Comparison of ENCODE assay signal across 18 mouse cellular contexts in genomic region chrX:8020111-8020778, GRCm38 (mm10). TPM values are rescaled to one million over a fixed set of nuclear protein-coding genes. Genes with fewer than 3 reads are reported as not detected.
DNase-seq lines count a peak whose midpoint lies in the region; ATAC-seq and TF ChIP-seq lines count a peak whose summit lies in the region.
"Had no signal": no experiment of that assay in that cellular context is flagged by ENCODE, and none has a peak within 500 bp of the region (broad histone marks: within the 10 kb centered on the region; RNA-seq: fewer than 3 reads in every experiment).

No protein-coding gene starts in this region.

- no peak overlapping the region for H3K27ac ChIP-seq in heart, postnatal 0 days (ENCODE audit: low read depth)
- H3K27ac ChIP-seq in lung, postnatal 0 days (ENCODE audit: low read length): no peak overlapping the region
- no peak overlapping the region for H3K27ac ChIP-seq in hindbrain, embryonic 11.5 days (ENCODE audit: low read depth, low read length)
- H3K27ac ChIP-seq: forebrain, embryonic 15.5 days; kidney, embryonic 15.5 days had no signal

- no peaks in the 10 kb centered on the region for H3K4me1 ChIP-seq in heart, postnatal 0 days (ENCODE audit: control insufficient read depth, insufficient read depth)
- no peaks in the 10 kb centered on the region for H3K4me1 ChIP-seq in lung, postnatal 0 days (ENCODE audit: insufficient read depth, low read depth, low read length)
- H3K4me1 ChIP-seq in lung, adult 2 months (ENCODE audit: control insufficient read depth, insufficient read depth, low read length): no peaks in the 10 kb centered on the region
- H3K4me1 ChIP-seq in hindbrain, embryonic 11.5 days (replicated peaks; ENCODE audit: control insufficient read depth, insufficient read depth, low read length): no peaks in the 10 kb centered on the region
- H3K4me1 ChIP-seq: forebrain, embryonic 15.5 days; kidney, embryonic 15.5 days had no signal

- H3K27me3 ChIP-seq in heart, postnatal 0 days (ENCODE audit: control insufficient read depth, insufficient read depth, low read length): no peaks in the 10 kb centered on the region
- no peaks in the 10 kb centered on the region for H3K27me3 ChIP-seq in lung, postnatal 0 days (replicated peaks; ENCODE audit: insufficient read depth, low read length)
- H3K27me3 ChIP-seq in hindbrain, embryonic 11.5 days (ENCODE audit: control insufficient read depth, insufficient read depth, low read length): no peaks in the 10 kb centered on the region
- H3K27me3 ChIP-seq: forebrain, embryonic 15.5 days; kidney, embryonic 15.5 days had no signal

- no peak overlapping the region for H3K4me3 ChIP-seq in heart, postnatal 0 days (ENCODE audit: low read depth, low read length)
- no peak overlapping the region for H3K4me3 ChIP-seq in lung, postnatal 0 days (ENCODE audit: low read depth, low read length)
- H3K4me3 ChIP-seq in lung, adult 2 months (replicated peaks; ENCODE audit: extremely low read depth, low read depth, low read length): no peak overlapping the region
- H3K4me3 ChIP-seq in hindbrain, embryonic 11.5 days (ENCODE audit: low read depth, low read length): no peak overlapping the region
- H3K4me3 ChIP-seq: forebrain, embryonic 15.5 days; kidney, embryonic 15.5 days had no signal

- 0 out of 2 replicates have a peak, but pooled peaks have one; percentile 5 for TF ChIP-seq CTCF in heart, postnatal 0 days (IDR thresholded peaks at IDR 0.05; ENCODE audit: low read depth)
- peak; percentile 40 for TF ChIP-seq CTCF in lung, postnatal 0 days (IDR thresholded peaks at IDR 0.05)
- no peak for TF ChIP-seq CTCF in lung, adult 2 months (IDR thresholded peaks at IDR 0.05; ENCODE audit: insufficient read depth, low read length)

- DNase-seq in heart, postnatal 0 days (ENCODE audit: low spot score): no peak
- no peak for DNase-seq in heart, postnatal 14 days
- no peak for DNase-seq in lung, postnatal 0 days (ENCODE audit: low spot score)
- no peak for DNase-seq in lung, adult 2 months
- DNase-seq in ES-CJ7 (ENCODE audit: low read depth, low spot score): peak; percentile 58
- no peak for DNase-seq in urinary bladder, postnatal 14 days (ENCODE audit: low spot score)
- no peak for DNase-seq in hindbrain, embryonic 11.5 days (ENCODE audit: low spot score)
- DNase-seq: adrenal gland, postnatal 10 days; cerebellum, adult 9-10 months; heart, postnatal 36 days; lung, adult 18-20 months had no signal

- no peaks in the 10 kb centered on the region for H3K36me3 ChIP-seq in heart, postnatal 0 days (replicated peaks; ENCODE audit: control insufficient read depth, insufficient read depth, low read length)
- H3K36me3 ChIP-seq in lung, postnatal 0 days (ENCODE audit: insufficient read depth, low read length): no peaks in the 10 kb centered on the region
- H3K36me3 ChIP-seq in hindbrain, embryonic 11.5 days (ENCODE audit: control insufficient read depth, insufficient read depth, low read length): no peaks in the 10 kb centered on the region
- H3K36me3 ChIP-seq: forebrain, embryonic 15.5 days; G1E; kidney, embryonic 15.5 days had no signal

- no peaks in the 10 kb centered on the region for H3K9me3 ChIP-seq in heart, postnatal 0 days (replicated peaks; ENCODE audit: control insufficient read depth, low read length)
- H3K9me3 ChIP-seq in lung, postnatal 0 days (ENCODE audit: low read length): no peaks in the 10 kb centered on the region
- H3K9me3 ChIP-seq in hindbrain, embryonic 11.5 days (ENCODE audit: control insufficient read depth, low read length): no peaks in the 10 kb centered on the region
- H3K9me3 ChIP-seq: forebrain, embryonic 15.5 days; G1E; kidney, embryonic 15.5 days had no signal

- TF ChIP-seq POLR2A in lung, adult 2 months (IDR thresholded peaks at IDR 0.05; ENCODE audit: borderline replicate concordance, extremely low read depth, low read depth, low read length): no peak

- intact Hi-C loops in heart, postnatal 14 days (cut with DNase I): no loop called here

- H3K4me2 ChIP-seq in heart, postnatal 0 days (ENCODE audit: low read depth, low read length): no peak overlapping the region
- no peak overlapping the region for H3K4me2 ChIP-seq in lung, postnatal 0 days (replicated peaks; ENCODE audit: low read depth, low read length)
- H3K4me2 ChIP-seq in hindbrain, embryonic 11.5 days (replicated peaks; ENCODE audit: low read depth, low read length): no peak overlapping the region
- H3K4me2 ChIP-seq: forebrain, embryonic 15.5 days; kidney, embryonic 15.5 days had no signal

- H3K9ac ChIP-seq in heart, postnatal 0 days (replicated peaks; ENCODE audit: low read depth, low read length): no peak overlapping the region
- no peak overlapping the region for H3K9ac ChIP-seq in lung, postnatal 0 days (replicated peaks; ENCODE audit: low read depth)
- H3K9ac ChIP-seq in hindbrain, embryonic 11.5 days (ENCODE audit: low read depth, low read length): no peak overlapping the region
- H3K9ac ChIP-seq: forebrain, embryonic 15.5 days; kidney, embryonic 15.5 days had no signal

- 83% methylated on average over 2 of the region's 2 CpGs for WGBS in heart, postnatal 0 days
- 70% methylated on average over 2 of the region's 2 CpGs for WGBS in lung, postnatal 0 days
- WGBS in lung, adult 2 months: 83% methylated on average over 2 of the region's 2 CpGs
- 66% methylated on average over 2 of the region's 2 CpGs for WGBS in hindbrain, embryonic 11.5 days

- no peak for TF ChIP-seq EP300 in heart, postnatal 0 days (IDR thresholded peaks at IDR 0.05; ENCODE audit: low read depth)
- no peak for TF ChIP-seq EP300 in lung, postnatal 0 days (IDR thresholded peaks at IDR 0.05)

- ATAC-seq in heart, postnatal 0 days (ENCODE audit: insufficient read depth, low read depth): no peak
- no peak for ATAC-seq in lung, postnatal 0 days
- ATAC-seq in megakaryocyte progenitor cell, adult 5-6 weeks (replicated peaks; ENCODE audit: poor library complexity): peak; percentile 54; the same call in 1 of the 2 replicates
- no peak for ATAC-seq in hindbrain, embryonic 11.5 days (ENCODE audit: low FRiP score)
- ATAC-seq: forebrain, embryonic 15.5 days; midbrain, embryonic 16.5 days had no signal

RNA-seq across cellular contexts. Expression of gene Glod5, which starts 2.0 kb away (rescaled TPM):
- not detected in 2 replicates for total RNA-seq in heart, postnatal 0 days (2014; rRNA removed; ENCODE audit: low replicate concordance)
- 0.55 TPM in 2 replicates for polyA plus RNA-seq in heart, postnatal 0 days (2015; fragmentation: Nextera tagmentation; extraction: Ambion mirVana)
- total RNA-seq in heart, postnatal 14 days (2021): not detected
- 0.68 TPM in 1 of 2 replicates, not detected in the other for polyA plus RNA-seq in lung, postnatal 0 days (2015; fragmentation: Nextera tagmentation; extraction: Ambion mirVana)
- polyA plus RNA-seq in lung, adult 2 months (2012; rRNA removed): 0.19 TPM in 1 of 2 replicates, not detected in the other
- total RNA-seq in megakaryocyte progenitor cell, adult 5-6 weeks (2015): not detected in 2 replicates
- total RNA-seq in megakaryocyte progenitor cell, adult 5-6 weeks (2017): not detected in 2 replicates
- not detected in 2 replicates for polyA plus RNA-seq in hindbrain, embryonic 11.5 days (2014; fragmentation: Nextera tagmentation; extraction: Ambion mirVana)
- total RNA-seq: G1E; heart, postnatal 36 days had no signal
- polyA plus RNA-seq: embryonic facial prominence, embryonic 14.5 days; G1E; kidney, embryonic 15.5 days had no signal

RNA-seq across cellular contexts. Expression of gene Gata1, which starts 42.4 kb away (rescaled TPM):
- 0.19 TPM in 1 of 2 replicates, not detected in the other for total RNA-seq in heart, postnatal 0 days (2014; rRNA removed; ENCODE audit: low replicate concordance)
- polyA plus RNA-seq in heart, postnatal 0 days (2015; fragmentation: Nextera tagmentation; extraction: Ambion mirVana): 0.14 and 0.20 TPM in 2 replicates
- not detected for total RNA-seq in heart, postnatal 14 days (2021)
- polyA plus RNA-seq in lung, postnatal 0 days (2015; fragmentation: Nextera tagmentation; extraction: Ambion mirVana): 1.8 and 2.0 TPM in 2 replicates
- 0.76 and 1.8 TPM in 2 replicates for polyA plus RNA-seq in lung, adult 2 months (2012; rRNA removed)
- total RNA-seq in megakaryocyte progenitor cell, adult 5-6 weeks (2015): 10.7 and 26.3 TPM in 2 replicates
- 8.7 and 20.8 TPM in 2 replicates for total RNA-seq in megakaryocyte progenitor cell, adult 5-6 weeks (2017)
- 3.9 and 4.9 TPM in 2 replicates for polyA plus RNA-seq in hindbrain, embryonic 11.5 days (2014; fragmentation: Nextera tagmentation; extraction: Ambion mirVana)
- total RNA-seq: left cerebral cortex, postnatal 10 days had no signal

RNA-seq across cellular contexts. Expression of gene Suv39h1, which starts 54.3 kb away (rescaled TPM):
- 15.7 and 15.9 TPM in 2 replicates for total RNA-seq in heart, postnatal 0 days (2014; rRNA removed; ENCODE audit: low replicate concordance)
- polyA plus RNA-seq in heart, postnatal 0 days (2015; fragmentation: Nextera tagmentation; extraction: Ambion mirVana): 8.2 and 8.6 TPM in 2 replicates
- total RNA-seq in heart, postnatal 14 days (2021): 1 to 10 TPM; 6.0 to 6.7 TPM
- 13.2 and 13.6 TPM in 2 replicates for polyA plus RNA-seq in lung, postnatal 0 days (2015; fragmentation: Nextera tagmentation; extraction: Ambion mirVana)
- polyA plus RNA-seq in lung, adult 2 months (2012; rRNA removed): 9.0 and 10.6 TPM in 2 replicates
- 53.5 and 64.6 TPM in 2 replicates for total RNA-seq in megakaryocyte progenitor cell, adult 5-6 weeks (2015)
- total RNA-seq in megakaryocyte progenitor cell, adult 5-6 weeks (2017): 79.2 and 81.6 TPM in 2 replicates
- 59.8 and 68.7 TPM in 2 replicates for polyA plus RNA-seq in hindbrain, embryonic 11.5 days (2014; fragmentation: Nextera tagmentation; extraction: Ambion mirVana)
